Mouse (Mus musculus) embryonic fibroblast, embryonic 13.5 days (primary cell): ENCODE data around the gene Tmem203.
"Not testable (repeated sequence)": the region's sequence is repeated elsewhere in the genome, so short reads cannot be mapped to it uniquely, and the experiment has no call there.

ENCODE experiments used
- CTCF ChIP-seq: IDR thresholded peaks from 2 replicates; pipeline ENCODE4 v1.5.1; 2011; ENCODE audit warnings: mild to moderate bottlenecking, control low read depth, low read length, moderate library complexity, borderline replicate concordance; ENCODE audit not compliant: insufficient read depth
- POLR2A ChIP-seq: IDR thresholded peaks from 2 replicates; pipeline ENCODE4 v1.6.1; 2011; ENCODE audit warnings: low read depth, mild to moderate bottlenecking, control low read depth, low read length, moderate library complexity

DNA sequence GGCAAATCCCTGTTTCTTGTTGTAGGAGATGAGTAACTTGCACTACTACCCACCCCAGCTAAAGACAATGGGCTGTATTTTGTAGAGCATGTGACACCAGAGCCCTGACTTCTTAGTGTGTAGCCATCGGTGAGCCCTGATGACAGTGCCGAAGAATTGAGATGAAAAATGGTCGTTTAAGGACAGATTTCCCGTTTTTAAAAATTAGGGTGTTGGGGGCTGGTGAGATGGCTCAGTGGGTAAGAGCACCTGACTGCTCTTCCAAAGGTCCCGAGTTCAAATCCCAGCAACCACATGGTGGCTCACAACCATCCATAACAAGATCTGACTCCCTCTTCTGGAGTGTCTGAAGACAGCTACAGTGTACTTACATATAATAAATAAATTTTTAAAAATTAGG lies 2.0 kb downstream of the Tmem203 start:
- not testable (repeated sequence) for TF ChIP-seq CTCF, POLR2A
